Mouse (Mus musculus) heart, adult 11 months (tissue): Measurements from ENCODE around the gene Tbc1d10a.

Experiments used
- DNase-seq: peaks from one replicate; pipeline ENCODE4 v3.0.0; 2022

The Tbc1d10a gene

GRCm38 (mm10) chr11:4238167-4238566 is 51.6 kb downstream of the Tbc1d10a start:
- DNase-seq = peak; percentile 90

DNA sequence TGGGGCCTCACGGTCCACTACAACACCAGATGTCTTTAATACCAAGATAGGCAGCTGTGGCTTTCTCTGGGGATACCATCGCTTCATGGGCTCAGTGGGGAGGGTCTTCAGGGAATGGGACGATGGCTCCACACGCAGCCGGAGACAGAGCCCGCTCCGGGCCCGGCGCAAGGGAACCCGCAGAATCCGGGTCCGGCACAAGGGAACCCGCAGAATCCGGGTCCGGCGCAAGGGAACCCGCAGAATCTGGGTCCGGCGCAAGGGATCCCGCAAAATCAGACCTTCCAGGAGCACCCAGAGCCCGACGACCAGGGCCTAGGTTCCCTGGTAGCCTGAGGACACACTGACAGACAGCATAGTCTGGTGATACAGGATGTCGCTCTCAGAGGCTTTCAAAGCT is 53.1 kb downstream of the Tbc1d10a start:
- DNase-seq = peak; percentile 83

GRCm38 (mm10) chr11:4240151-4240550 is 53.6 kb downstream of the Tbc1d10a start:
- peak; percentile 92 for DNase-seq

DNA sequence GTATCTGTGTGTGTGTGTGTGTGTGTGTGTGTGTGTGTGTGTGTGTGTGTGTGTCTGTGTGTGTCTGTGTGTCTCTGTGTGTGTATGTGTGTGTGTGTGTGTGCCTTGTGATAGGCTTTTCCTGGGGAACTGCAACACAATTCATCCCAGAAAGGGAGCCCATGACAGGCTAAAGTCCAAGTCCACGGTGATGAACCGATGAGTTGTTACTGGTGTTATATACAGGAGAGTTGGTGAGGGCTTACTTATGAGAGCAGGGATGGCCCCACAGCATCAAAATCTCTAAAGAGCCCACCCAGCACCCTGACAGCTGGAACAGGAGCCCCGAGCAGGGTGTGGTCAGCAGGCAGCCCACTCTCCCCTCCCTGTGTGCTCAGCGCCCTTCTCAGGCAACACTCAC is 54.6 kb downstream of the Tbc1d10a start:
- no peak for DNase-seq

DNA sequence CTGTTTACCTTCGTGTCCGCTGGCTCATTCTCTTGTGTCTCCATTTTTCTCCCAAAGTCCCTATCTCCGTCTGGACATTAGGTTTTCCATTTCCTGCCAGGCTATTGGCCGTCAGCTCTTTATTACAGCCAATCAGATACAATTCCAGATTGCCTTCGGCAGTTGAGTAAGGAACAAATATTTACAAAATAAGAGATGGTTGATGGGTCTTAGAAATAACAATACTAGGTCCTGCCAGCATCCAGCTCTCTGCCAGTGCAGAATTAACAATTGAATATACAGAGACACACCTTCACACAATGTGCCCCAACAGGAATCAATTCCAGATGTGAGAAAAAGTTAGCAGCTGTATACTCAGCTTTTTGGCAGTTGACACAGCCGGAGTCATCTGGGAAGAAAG is 59.5 kb downstream of the Tbc1d10a start:
- no peak for DNase-seq

DNA sequence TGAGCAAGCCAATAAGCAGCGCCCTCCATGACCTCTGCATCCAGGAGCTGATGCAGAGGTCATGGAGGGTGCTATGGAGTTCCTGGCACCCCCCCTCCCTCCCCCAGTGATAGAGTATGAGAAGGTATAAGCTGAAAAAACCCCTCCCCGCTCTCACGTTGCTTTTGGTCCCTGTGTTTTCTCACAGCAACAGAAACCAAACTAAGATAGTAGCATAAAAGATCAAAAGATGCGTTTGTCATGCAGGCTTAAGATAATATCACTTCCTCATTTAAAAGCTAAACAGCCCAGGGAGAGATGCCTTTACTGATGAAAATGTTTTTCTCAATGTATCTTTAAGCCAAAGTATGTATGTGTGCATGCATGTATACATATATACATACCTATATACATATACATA is 60.0 kb downstream of the Tbc1d10a start:
- DNase-seq = no peak

- no peak for DNase-seq
Measured at GRCm38 (mm10) chr11:4247201-4247959, 60.8 kb downstream of the Tbc1d10a start.

DNA sequence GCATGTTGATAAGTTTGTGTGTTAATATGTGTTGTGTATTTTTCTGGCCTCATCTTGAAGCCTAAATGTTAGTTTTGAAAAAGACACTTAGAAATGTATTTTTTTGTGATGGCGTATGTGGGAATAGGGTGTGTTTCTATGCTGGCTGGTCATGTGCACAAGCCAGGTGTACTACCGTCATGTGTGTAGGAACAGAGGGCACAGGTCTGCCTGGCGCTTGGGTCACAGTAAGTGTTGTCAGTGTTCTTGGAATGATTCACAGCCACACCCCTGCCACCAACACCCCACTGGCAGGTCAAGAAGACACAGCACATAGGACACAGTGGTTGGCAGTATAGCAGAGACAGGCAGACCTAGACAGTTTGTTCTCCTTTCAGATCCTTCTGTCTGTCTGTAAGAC is 62.6 kb downstream of the Tbc1d10a start:
- DNase-seq = no peak

DNA sequence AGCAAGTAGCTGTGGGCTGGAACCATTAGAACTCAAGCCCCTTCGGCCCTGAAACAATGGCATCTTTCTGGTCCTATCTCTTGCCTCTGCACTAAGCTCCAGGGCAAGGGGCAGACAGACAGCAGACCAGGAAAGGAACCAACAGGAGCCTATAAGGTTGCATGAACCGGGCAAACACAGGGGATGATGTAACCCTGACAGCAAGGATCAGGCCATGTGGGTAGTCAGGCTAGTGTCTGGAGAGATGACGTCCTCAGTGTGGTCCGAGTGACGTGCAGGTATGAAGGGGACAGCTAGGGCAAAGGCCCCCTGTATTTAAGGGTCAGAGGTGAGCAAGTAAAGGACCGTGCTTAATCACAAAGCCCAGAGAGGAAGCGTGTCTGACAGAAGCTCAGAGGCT is 63.7 kb downstream of the Tbc1d10a start:
- no peak for DNase-seq

- peak; percentile 91 for DNase-seq
Measured at GRCm38 (mm10) chr11:4251376-4251775, 64.8 kb downstream of the Tbc1d10a start.

- no peak for DNase-seq
Measured at GRCm38 (mm10) chr11:4252886-4253285, 66.3 kb downstream of the Tbc1d10a start.

DNA sequence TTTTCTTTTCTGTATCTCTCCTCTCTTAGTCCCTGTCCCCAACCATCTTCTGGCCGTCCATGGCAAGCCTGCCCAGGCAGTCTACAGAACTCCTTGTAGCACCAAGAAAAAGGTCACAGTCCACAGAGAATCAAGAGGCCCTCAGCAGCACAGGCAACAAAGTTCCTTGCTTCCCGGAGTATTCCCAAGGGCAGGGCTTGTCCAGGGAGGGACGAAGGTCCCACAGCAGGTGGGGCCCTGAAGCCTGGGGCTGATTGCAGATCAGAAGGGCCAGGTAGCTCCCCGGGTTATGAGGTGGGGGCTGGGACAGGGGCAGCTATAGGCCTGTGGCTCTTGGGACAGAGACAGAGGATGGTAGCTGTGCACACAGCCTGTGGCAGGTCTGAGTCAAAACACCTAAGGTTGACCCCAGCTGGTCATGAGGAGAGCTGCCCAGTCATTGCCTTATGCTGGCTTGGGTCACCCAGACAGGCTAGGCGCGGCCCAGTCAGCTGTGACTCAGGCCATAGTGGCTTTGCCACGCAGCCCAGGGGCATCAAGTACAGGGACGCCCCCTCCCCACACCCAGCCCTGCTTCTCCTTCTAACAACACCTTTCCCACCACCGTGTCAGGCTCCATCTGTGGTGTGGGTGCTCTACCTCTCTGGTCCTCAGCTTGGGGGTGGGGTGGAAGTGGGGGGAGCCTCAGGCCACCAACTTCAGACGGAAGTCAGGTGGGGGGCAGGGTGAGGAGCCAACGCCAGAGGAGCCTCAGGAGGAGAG is 70.4 kb downstream of the Tbc1d10a start, which contains the start of gene Lif:
TSS of gene Lif (plus strand) at position 712 of the 762 bp plus-strand sequence.
- DNase-seq = no peak

- no peak for DNase-seq
Measured at GRCm38 (mm10) chr11:4257756-4258155, 71.2 kb downstream of the Tbc1d10a start.

DNA sequence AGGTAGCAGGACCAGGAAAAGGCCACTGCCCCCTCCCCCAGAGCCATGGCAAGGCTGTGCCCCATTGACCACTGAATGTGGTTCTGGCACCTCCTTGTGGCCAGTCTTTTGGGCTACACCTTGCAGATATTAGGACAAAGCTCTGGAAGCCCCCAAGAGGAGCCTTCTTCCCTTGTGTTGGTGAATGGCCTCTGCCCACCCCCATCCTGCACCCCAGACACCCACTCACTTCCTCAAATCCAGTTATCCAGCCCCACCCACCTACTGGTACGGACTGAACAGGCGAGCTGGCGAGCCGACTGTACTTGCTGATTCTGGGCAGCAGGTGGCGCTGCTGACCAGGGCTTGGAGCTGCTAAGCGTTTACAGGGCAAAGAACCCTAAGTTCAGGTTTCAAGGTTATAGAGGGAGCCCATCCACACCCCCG is 72.1 kb downstream of the Tbc1d10a start:
- DNase-seq = peak; percentile 97

GRCm38 (mm10) chr11:4260463-4261187 is 74.0 kb downstream of the Tbc1d10a start:
- peak; percentile 98 for DNase-seq

- DNase-seq = peak; percentile 95
Measured at GRCm38 (mm10) chr11:4261188-4261494, 74.6 kb downstream of the Tbc1d10a start.

DNA sequence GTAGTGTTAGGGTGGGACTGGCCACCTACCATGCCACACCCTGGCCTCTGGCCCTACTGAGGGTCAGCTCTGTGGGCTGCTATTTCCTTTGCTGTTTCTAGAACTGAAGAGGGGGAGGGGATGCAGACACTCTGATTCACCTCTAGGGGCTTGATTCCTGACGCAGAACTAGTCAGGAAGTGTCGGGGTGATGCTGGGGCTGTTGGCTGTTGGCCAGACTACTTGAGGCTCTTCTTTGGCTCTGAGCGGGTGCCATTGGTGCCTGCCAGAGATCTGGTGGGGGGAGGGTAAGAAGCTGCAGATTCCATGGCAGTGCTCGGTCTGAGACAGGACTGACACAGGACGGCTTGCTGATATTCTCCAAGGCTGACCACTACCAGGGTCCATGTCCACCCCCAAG is 75.4 kb downstream of the Tbc1d10a start:
- DNase-seq = peak; percentile 96

DNA sequence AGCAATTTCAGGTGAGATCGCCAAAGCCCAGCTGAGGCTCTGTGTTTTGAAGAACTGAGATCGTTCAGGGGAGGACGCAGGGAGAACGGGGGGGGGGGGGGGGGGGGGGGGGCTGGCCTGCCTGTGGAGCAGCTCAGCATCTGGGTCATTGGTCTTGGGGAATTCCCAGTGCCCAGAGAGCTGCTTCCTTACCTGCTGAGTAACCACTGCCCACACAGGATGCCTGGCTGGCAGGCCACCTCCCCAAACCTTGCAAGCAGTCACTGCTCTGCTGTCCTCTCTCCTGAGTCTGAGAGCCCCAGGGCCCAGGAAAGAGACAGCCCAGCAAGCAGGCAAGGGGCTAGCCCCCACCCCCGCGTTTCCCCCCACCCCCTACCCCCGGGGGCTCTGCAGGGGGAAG is 76.3 kb downstream of the Tbc1d10a start:
- DNase-seq = no peak

GRCm38 (mm10) chr11:4263296-4263695 is 76.7 kb downstream of the Tbc1d10a start:
- no peak for DNase-seq

DNA sequence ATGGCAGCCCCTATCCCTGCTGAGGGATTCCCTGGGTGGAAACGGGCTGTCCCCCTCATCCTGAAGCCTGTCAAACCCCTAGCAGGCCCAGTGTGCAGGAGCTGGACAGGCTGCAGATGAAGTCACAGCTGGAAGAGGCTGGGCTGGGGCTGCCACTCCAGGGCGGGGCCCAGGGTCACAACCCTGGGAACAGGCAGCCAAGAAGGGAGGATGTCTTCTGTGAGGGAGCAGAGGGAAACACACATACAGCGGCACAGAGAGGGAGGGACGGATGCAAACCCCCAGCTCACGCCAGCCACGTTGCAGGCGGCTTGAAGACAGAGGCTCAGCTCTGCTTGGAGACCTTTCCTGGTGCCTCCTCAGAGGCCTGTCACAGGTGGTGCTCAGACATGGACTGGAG is 77.5 kb downstream of the Tbc1d10a start:
- DNase-seq = peak; percentile 98
